Mouse (Mus musculus): ENCODE results near the gene Serpinb6c. TPM values are rescaled to one million over a fixed set of nuclear protein-coding genes. Genes with fewer than 3 reads are reported as not detected.

Gene Serpinb6c
- total and polyA plus RNA-seq, 3 experiments = not detected

DNA sequence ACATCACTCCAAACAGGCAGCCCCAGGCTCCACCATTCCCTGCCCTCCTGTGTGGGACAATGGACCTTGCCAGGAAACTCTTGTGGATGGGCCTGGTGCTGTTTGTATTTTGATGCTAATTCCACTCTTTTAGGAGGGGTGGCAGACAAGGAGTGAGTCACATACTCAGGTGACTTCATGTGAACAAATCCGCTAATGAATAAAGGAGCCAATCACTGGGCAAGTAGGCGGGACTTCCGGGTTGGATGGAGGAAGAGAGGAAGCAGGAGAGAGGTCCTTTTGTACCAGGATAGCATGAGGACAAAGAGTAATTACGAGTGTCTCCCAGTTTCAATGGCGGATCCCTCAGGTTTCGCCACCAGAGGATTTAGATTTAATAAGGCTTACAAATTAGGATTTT lies 15.5 kb upstream of the Serpinb6c start:
- TF ChIP-seq GATA2 (IDR thresholded peaks at IDR 0.05; ENCODE audit: borderline replicate concordance, low read depth, low read length) (no peak), GATA1 (IDR thresholded peaks at IDR 0.05; ENCODE audit: borderline replicate concordance, low read length) (no peak), CTCF (IDR thresholded peaks at IDR 0.05; ENCODE audit: low read depth, low read length) (no peak), POLR2AphosphoS5 (IDR thresholded peaks at IDR 0.05; ENCODE audit: insufficient replicate concordance, low read depth, low read length) (no peak)
- Histone ChIP-seq H3K9me3 (replicated peaks) (no peaks in the 10 kb centered on the region), H3K4me1 (ENCODE audit: insufficient read depth, low read depth, low read length) (no peaks in the 10 kb centered on the region), H3K4me3 (ENCODE audit: low read depth, low read length) (no peak overlapping the region), H3K36me3 (replicated peaks) (no peaks in the 10 kb centered on the region), H3K27me3 (ENCODE audit: insufficient read depth, low read length) (no peaks in the 10 kb centered on the region)
- DNase-seq (ENCODE audit: low spot score) = no peak
- no peak for ATAC-seq (ENCODE audit: extremely low read depth, insufficient number of reproducible peaks, low FRiP score, poor library complexity, severe bottlenecking)

DNA sequence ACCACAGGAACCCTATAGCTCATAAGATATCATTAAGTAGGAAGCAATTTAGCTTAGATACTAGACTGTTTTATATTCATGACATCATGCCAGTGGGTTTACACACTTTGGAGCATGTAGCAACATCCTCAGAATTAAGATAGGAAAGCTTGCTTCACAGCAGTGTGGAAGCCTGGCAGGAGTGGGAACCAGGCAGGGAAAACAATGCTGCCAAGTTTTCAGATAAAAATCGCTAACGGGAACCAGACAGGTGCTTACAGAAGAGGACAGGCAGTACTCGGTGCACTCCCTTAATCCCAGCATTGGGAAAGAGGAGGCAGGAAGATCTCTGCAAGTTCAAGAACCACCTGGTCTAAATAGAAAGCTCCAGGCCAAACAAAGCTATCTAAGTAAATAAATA lies 1.3 kb upstream of the Serpinb6c start:
- Histone ChIP-seq H3K27me3 (ENCODE audit: insufficient read depth, low read length) (peaks cover 8% of the 10 kb centered on the region), H3K36me3 (replicated peaks) (no peaks in the 10 kb centered on the region), H3K4me3 (ENCODE audit: low read depth, low read length) (no peak overlapping the region), H3K4me1 (ENCODE audit: insufficient read depth, low read depth, low read length) (no peaks in the 10 kb centered on the region), H3K9me3 (replicated peaks) (no peaks in the 10 kb centered on the region)
- no peak for TF ChIP-seq TAL1 (conservative IDR thresholded peaks at IDR 0.05; ENCODE audit: low read depth, low read length)
- TF ChIP-seq CTCF (IDR thresholded peaks at IDR 0.05; ENCODE audit: low read depth, low read length) = no peak
- TF ChIP-seq GATA2 (IDR thresholded peaks at IDR 0.05; ENCODE audit: borderline replicate concordance, low read depth, low read length) = no peak
- no peak for TF ChIP-seq GATA1 (IDR thresholded peaks at IDR 0.05; ENCODE audit: borderline replicate concordance, low read length)
- TF ChIP-seq POLR2AphosphoS5 (IDR thresholded peaks at IDR 0.05; ENCODE audit: insufficient replicate concordance, low read depth, low read length) = no peak
- no peak for DNase-seq (ENCODE audit: low spot score)
- no peak for ATAC-seq (ENCODE audit: extremely low read depth, insufficient number of reproducible peaks, low FRiP score, poor library complexity, severe bottlenecking)

DNA sequence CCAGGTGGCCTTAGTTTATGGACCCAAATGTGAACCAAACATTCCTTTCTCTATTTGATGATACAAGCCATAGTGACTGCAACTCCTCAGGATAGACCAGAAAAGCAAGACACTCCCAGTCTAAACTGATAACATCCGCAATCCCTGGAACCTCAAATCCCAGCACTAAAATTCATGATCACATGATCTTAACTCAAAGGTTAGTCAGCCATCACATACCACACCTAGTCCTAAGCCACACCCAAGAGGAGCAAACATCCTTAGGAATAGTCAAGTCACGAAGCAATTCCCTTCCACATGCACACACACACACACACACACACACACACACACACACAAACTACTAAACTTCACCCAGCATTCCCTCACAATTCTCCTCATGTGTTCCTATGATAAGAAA lies 2.2 kb downstream of the Serpinb6c start:
- H3K4me3 ChIP-seq (ENCODE audit: low read depth, low read length) = no peak overlapping the region
- ATAC-seq (ENCODE audit: extremely low read depth, insufficient number of reproducible peaks, low FRiP score, poor library complexity, severe bottlenecking) (no peak), DNase-seq (ENCODE audit: low spot score) (no peak)
- no peaks in the 10 kb centered on the region for H3K9me3 ChIP-seq (replicated peaks)
- no peak for TF ChIP-seq TAL1 (conservative IDR thresholded peaks at IDR 0.05; ENCODE audit: low read depth, low read length)
- no peak for TF ChIP-seq GATA1 (IDR thresholded peaks at IDR 0.05; ENCODE audit: borderline replicate concordance, low read length)
- no peak for TF ChIP-seq GATA2 (IDR thresholded peaks at IDR 0.05; ENCODE audit: borderline replicate concordance, low read depth, low read length)
- no peak for TF ChIP-seq POLR2AphosphoS5 (IDR thresholded peaks at IDR 0.05; ENCODE audit: insufficient replicate concordance, low read depth, low read length)
- H3K36me3 ChIP-seq (replicated peaks) = no peaks in the 10 kb centered on the region
- H3K4me1 ChIP-seq (ENCODE audit: insufficient read depth, low read depth, low read length) = no peaks in the 10 kb centered on the region
- peaks cover 10% of the 10 kb centered on the region for H3K27me3 ChIP-seq (ENCODE audit: insufficient read depth, low read length)

DNA sequence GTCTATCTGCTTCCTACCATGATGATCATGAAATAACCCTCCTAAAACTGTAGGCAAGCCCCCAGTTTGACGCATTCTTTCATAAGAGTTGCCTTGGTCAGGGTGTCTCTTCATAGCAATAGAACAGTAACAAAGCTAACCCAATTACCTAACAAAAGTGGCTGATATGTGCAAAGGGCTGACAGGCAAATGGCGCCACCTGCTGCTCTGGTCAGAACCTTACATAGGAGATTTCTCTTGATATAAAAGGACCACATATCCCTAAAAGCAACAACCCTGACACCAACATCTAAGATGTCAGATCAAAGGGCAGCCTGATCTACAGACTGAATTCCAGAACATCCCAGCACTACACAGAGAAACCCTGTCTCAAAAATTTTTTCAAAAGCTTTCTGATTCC lies 11.3 kb downstream of the Serpinb6c start:
- Histone ChIP-seq H3K4me3 (ENCODE audit: low read depth, low read length) (no peak overlapping the region), H3K36me3 (replicated peaks) (no peaks in the 10 kb centered on the region), H3K9me3 (replicated peaks) (no peaks in the 10 kb centered on the region), H3K4me1 (ENCODE audit: insufficient read depth, low read depth, low read length) (no peaks in the 10 kb centered on the region), H3K27me3 (ENCODE audit: insufficient read depth, low read length) (peaks cover 2% of the 10 kb centered on the region; the same call in 1 of the 2 replicates)
- TF ChIP-seq CTCF (IDR thresholded peaks at IDR 0.05; ENCODE audit: low read depth, low read length) = peak; percentile 20; the same call in 1 of the 2 replicates
- TF ChIP-seq TAL1 (conservative IDR thresholded peaks at IDR 0.05; ENCODE audit: low read depth, low read length) = no peak
- DNase-seq (ENCODE audit: low spot score) (no peak), ATAC-seq (ENCODE audit: extremely low read depth, insufficient number of reproducible peaks, low FRiP score, poor library complexity, severe bottlenecking) (no peak)

DNA sequence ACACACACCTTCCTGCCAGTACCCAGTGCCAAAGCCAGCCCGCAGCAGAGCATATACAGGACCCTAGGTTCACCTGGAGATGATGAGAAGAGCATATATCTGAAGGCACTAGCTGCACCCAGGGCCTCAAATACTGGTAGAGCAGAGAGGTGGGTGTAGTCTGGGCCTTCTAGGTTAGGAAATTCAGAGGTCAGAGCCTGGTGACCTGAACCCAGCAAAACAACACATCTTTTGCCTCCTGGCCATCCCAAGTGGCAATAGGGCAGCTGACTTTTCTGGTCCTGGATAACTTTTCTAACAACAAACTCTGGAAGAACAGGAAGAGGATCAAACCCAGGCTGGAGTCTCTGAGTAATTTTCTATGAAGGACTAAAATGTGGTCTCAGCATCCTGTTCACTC lies 62.2 kb downstream of the Serpinb6c start, which contains the start of gene Serpinb6e:
Gene Serpinb6e (minus strand): TSS at position 101 of the 400 bp plus-strand sequence.
- H3K9me3 ChIP-seq (replicated peaks) = no peaks in the 10 kb centered on the region
- ATAC-seq (ENCODE audit: extremely low read depth, insufficient number of reproducible peaks, low FRiP score, poor library complexity, severe bottlenecking) (no peak), DNase-seq (ENCODE audit: low spot score) (no peak)
- peaks cover 3% of the 10 kb centered on the region; the same call in 1 of the 2 replicates for H3K27me3 ChIP-seq (ENCODE audit: insufficient read depth, low read length)
- H3K4me1 ChIP-seq (ENCODE audit: insufficient read depth, low read depth, low read length) = no peaks in the 10 kb centered on the region
- H3K4me3 ChIP-seq (ENCODE audit: low read depth, low read length) = no peak within 1 kb of the TSS
- TF ChIP-seq TAL1 (conservative IDR thresholded peaks at IDR 0.05; ENCODE audit: low read depth, low read length) = no peak
- TF ChIP-seq GATA2 (IDR thresholded peaks at IDR 0.05; ENCODE audit: borderline replicate concordance, low read depth, low read length) = no peak
- no peak for TF ChIP-seq POLR2AphosphoS5 (IDR thresholded peaks at IDR 0.05; ENCODE audit: insufficient replicate concordance, low read depth, low read length)
- TF ChIP-seq GATA1 (IDR thresholded peaks at IDR 0.05; ENCODE audit: borderline replicate concordance, low read length) = no peak
- no peak for TF ChIP-seq CTCF (IDR thresholded peaks at IDR 0.05; ENCODE audit: low read depth, low read length)
- no peaks in the 10 kb centered on the region for H3K36me3 ChIP-seq (replicated peaks)

DNA sequence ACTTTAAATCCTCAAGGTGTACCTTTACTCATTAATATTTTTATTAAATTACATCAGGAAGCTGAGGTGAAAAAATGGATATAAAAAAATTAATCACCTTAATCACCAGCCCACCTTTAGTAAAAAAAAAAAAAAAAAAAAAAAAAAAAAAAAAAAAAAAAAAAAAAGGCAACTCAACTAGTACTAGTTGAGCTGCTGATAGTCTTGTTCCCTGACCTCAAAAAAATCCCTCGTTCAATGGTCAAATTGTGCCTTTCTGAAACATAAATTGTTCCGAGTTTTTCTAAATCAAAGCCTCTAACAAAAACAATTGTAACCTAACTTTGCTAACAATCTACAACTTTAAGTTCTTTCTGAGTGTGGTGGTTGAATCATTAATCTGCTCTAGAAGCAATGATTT lies 74.8 kb downstream of the Serpinb6c start:
- no peaks in the 10 kb centered on the region for H3K27me3 ChIP-seq (ENCODE audit: insufficient read depth, low read length)
- TF ChIP-seq TAL1 (conservative IDR thresholded peaks at IDR 0.05; ENCODE audit: low read depth, low read length) (no peak), POLR2AphosphoS5 (IDR thresholded peaks at IDR 0.05; ENCODE audit: insufficient replicate concordance, low read depth, low read length) (no peak), CTCF (IDR thresholded peaks at IDR 0.05; ENCODE audit: low read depth, low read length) (no peak), GATA1 (IDR thresholded peaks at IDR 0.05; ENCODE audit: borderline replicate concordance, low read length) (no peak), GATA2 (IDR thresholded peaks at IDR 0.05; ENCODE audit: borderline replicate concordance, low read depth, low read length) (no peak)
- no peaks in the 10 kb centered on the region for H3K36me3 ChIP-seq (replicated peaks)
- no peak overlapping the region for H3K4me3 ChIP-seq (ENCODE audit: low read depth, low read length)
- DNase-seq (ENCODE audit: low spot score) (no peak), ATAC-seq (ENCODE audit: extremely low read depth, insufficient number of reproducible peaks, low FRiP score, poor library complexity, severe bottlenecking) (no peak)
- H3K9me3 ChIP-seq (replicated peaks) = no peaks in the 10 kb centered on the region
- no peaks in the 10 kb centered on the region for H3K4me1 ChIP-seq (ENCODE audit: insufficient read depth, low read depth, low read length)

Other genes starting within 250 kb of the Serpinb6c start
- gene Serpinb6d, start 244.3 kb downstream of the Serpinb6c start, total RNA-seq (2014; fragmentation: Nextera tagmentation) = not detected in 2 replicates
- not detected in 2 replicates for gene Serpinb6d, start 244.3 kb downstream of the Serpinb6c start, total RNA-seq (2017)
- not detected in 2 replicates for gene Serpinb6d, start 244.3 kb downstream of the Serpinb6c start, polyA plus RNA-seq (2012)
- not detected in 2 replicates for gene Serpinb6e, start 62.3 kb downstream of the Serpinb6c start, total RNA-seq (2014; fragmentation: Nextera tagmentation)
- gene Serpinb6e, start 62.3 kb downstream of the Serpinb6c start, total RNA-seq (2017) = not detected in 2 replicates
- gene Serpinb6e, start 62.3 kb downstream of the Serpinb6c start, polyA plus RNA-seq (2012) = not detected in 2 replicates
- 11.8 and 13.8 TPM in 2 replicates for gene Nqo2, start 59.0 kb upstream of the Serpinb6c start, total RNA-seq (2014; fragmentation: Nextera tagmentation)
- gene Nqo2, start 59.0 kb upstream of the Serpinb6c start, total RNA-seq (2017) = 12.4 and 13.1 TPM in 2 replicates
- gene Nqo2, start 59.0 kb upstream of the Serpinb6c start, polyA plus RNA-seq (2012) = 0.29 and 0.55 TPM in 2 replicates
- 27.8 and 35.0 TPM in 2 replicates for gene Ripk1, start 96.7 kb upstream of the Serpinb6c start, total RNA-seq (2014; fragmentation: Nextera tagmentation)
- 40.3 and 41.6 TPM in 2 replicates for gene Ripk1, start 96.7 kb upstream of the Serpinb6c start, total RNA-seq (2017)
- 6.7 and 9.7 TPM in 2 replicates for gene Ripk1, start 96.7 kb upstream of the Serpinb6c start, polyA plus RNA-seq (2012)
- 12.1 and 22.7 TPM in 2 replicates for gene Serpinb6a, start 97.1 kb upstream of the Serpinb6c start, total RNA-seq (2014; fragmentation: Nextera tagmentation)
- 9.8 and 10.9 TPM in 2 replicates for gene Serpinb6a, start 97.1 kb upstream of the Serpinb6c start, total RNA-seq (2017)
- 2.1 and 3.8 TPM in 2 replicates for gene Serpinb6a, start 97.1 kb upstream of the Serpinb6c start, polyA plus RNA-seq (2012)
- gene Bphl, start 131.9 kb upstream of the Serpinb6c start, total RNA-seq (2014; fragmentation: Nextera tagmentation) = 33.3 and 40.9 TPM in 2 replicates
- 30.5 and 36.7 TPM in 2 replicates for gene Bphl, start 131.9 kb upstream of the Serpinb6c start, total RNA-seq (2017)
- gene Bphl, start 131.9 kb upstream of the Serpinb6c start, polyA plus RNA-seq (2012) = 11.2 and 13.6 TPM in 2 replicates
- 2.5 and 4.4 TPM in 2 replicates for gene Tubb2a, start 172.3 kb upstream of the Serpinb6c start, total RNA-seq (2014; fragmentation: Nextera tagmentation)
- 63.8 and 86.5 TPM in 2 replicates for gene Tubb2a, start 172.3 kb upstream of the Serpinb6c start, total RNA-seq (2017)
- 8.5 and 16.7 TPM in 2 replicates for gene Tubb2a, start 172.3 kb upstream of the Serpinb6c start, polyA plus RNA-seq (2012)
- gene Tubb2b, start 224.8 kb upstream of the Serpinb6c start, total RNA-seq (2014; fragmentation: Nextera tagmentation) = 3.5 and 4.0 TPM in 2 replicates
- gene Tubb2b, start 224.8 kb upstream of the Serpinb6c start, total RNA-seq (2017) = 9.7 and 15.9 TPM in 2 replicates
- gene Tubb2b, start 224.8 kb upstream of the Serpinb6c start, polyA plus RNA-seq (2012) = 2.6 and 3.8 TPM in 2 replicates